Mouse (Mus musculus) bone marrow, adult 2 months (tissue): ENCODE results near the gene Adgrg5. TPM values are rescaled to one million over a fixed set of nuclear protein-coding genes. Genes with fewer than 3 reads are reported as not detected.

Experiments used
- H3K27ac ChIP-seq: fragments of 200-500 bp; 2 replicates; pipeline ENCODE4 v1.5.1; 2012; ENCODE audit warnings: low read depth, mild to moderate bottlenecking, control low read depth, inconsistent platforms, low read length; ENCODE audit not compliant: control insufficient read depth, poor library complexity, insufficient read depth
- H3K4me1 ChIP-seq: fragments of 200-500 bp; 2 replicates; pipeline ENCODE4 v1.6.1; 2011; ENCODE audit warnings: low read length; ENCODE audit not compliant: control insufficient read depth, insufficient read depth
- H3K4me3 ChIP-seq: fragments of 200-500 bp; replicated peaks from 2 replicates; pipeline ENCODE3; 2011; ENCODE audit warnings: mild to moderate bottlenecking, low read depth, low read length, control low read depth; ENCODE audit not compliant: control insufficient read depth
- CTCF ChIP-seq: fragments of 200-500 bp; IDR thresholded peaks from 2 replicates; pipeline ENCODE4 v1.5.1; 2011; ENCODE audit warnings: low read length, control low read depth; ENCODE audit not compliant: control insufficient read depth, insufficient read depth
- POLR2A ChIP-seq: fragments of 200-500 bp; IDR thresholded peaks from 2 replicates; pipeline ENCODE4 v1.6.1; 2011; ENCODE audit warnings: low read depth, mild to moderate bottlenecking, control low read depth, low read length, borderline replicate concordance; ENCODE audit not compliant: control insufficient read depth
- WGBS: fragments of 180-500 bp; shearing (Covaris S2); methylation state at CpG from one replicate; pipeline ENCODE4 v1.1.7; 2018; 5-methylcytosine and 5-hydroxymethylcytosine counted together
- polyA plus RNA-seq: library from polyadenylated mRNA; stranded (reverse); fragments of >200 nt; gene quantifications from 2 replicates; pipeline ENCODE4 v1.2.4, GENCODE M21; 2011; ENCODE audit warnings: low replicate concordance; ENCODE audit not compliant: missing spikeins, insufficient read depth, insufficient read length

Gene Adgrg5
- polyA plus RNA-seq, 1 experiment: 2.5 TPM

DNA sequence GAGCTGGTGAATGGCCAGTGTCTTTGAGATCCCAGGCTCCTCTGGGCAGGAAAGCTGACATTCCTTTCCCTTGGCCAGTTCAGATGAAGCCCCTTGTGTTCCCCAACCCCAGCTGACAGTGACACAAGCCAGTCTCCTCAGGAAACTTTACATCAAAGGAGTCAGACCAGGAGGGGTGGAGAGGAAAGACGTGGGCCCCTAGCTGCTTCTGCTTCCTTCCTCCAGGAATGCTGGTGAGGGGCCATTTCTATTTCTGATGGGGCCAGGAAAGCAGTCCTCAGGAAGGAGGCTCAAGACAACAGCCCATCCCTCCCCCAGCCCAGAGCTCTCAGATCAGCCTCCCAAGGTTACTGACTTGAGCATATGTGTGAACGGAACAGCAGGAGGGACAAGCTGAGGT, 30.6 kb upstream of the Adgrg5 start:
- WGBS: 63% methylated on average over 2 of the region's 2 CpGs
- Histone ChIP-seq H3K4me3 (no peak overlapping the region), H3K4me1 (peaks cover under 1% of the 10 kb centered on the region; the same call in 1 of the 2 replicates), H3K27ac (no peak overlapping the region)
- no peak for TF ChIP-seq CTCF

DNA sequence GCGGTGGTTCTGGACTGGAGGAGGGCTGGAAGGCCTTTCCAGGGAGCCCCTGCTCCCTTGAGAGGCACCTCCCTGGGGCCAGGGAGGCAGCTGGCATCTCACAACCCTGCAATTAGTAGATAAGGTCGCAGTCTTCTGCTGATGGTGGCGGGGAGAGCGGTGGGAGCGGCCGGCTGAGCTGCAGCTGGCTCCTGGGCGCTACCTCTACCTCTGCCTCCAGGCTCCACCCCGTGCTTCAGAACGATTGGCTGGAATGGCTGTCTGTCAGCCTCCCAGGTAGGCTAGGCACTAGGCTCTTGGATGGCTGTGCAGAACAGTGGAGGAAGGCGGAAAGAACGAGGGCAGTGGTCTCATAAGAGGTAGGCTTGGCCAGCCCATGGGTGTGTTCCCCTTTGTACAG, 24.2 kb upstream of the Adgrg5 start:
- TF ChIP-seq POLR2A (peak; percentile 38; the same call in 1 of the 2 replicates), CTCF (no peak)
- peak overlapping the region; percentile 87 for H3K27ac ChIP-seq
- peaks cover 7% of the 10 kb centered on the region for H3K4me1 ChIP-seq
- no peak overlapping the region for H3K4me3 ChIP-seq
- WGBS: 51% methylated on average over 11 of the region's 11 CpGs

DNA sequence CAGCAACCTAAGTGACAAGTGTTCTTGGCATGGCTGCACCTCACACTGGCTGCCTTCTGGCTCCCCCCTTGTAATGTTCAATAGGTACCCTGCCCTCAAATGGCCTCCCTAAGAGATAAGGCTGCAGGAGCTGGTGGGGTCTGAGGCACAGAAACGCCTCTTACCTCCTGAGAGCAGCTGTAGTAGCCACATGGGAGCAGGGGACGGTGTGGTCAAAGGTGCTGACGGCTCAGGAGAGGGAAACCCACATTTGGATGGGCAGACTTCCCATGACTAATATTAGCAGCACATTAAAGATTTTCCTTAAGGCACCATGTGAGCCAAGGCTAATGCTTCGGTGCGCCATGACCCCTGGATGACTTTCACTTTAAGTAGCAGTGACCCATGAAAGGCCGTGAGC, 22.9 kb upstream of the Adgrg5 start:
- peaks cover 7% of the 10 kb centered on the region for H3K4me1 ChIP-seq
- no peak overlapping the region for H3K4me3 ChIP-seq
- TF ChIP-seq CTCF: no peak
- 69% methylated on average over 6 of the region's 6 CpGs for WGBS
- no peak overlapping the region for H3K27ac ChIP-seq

DNA sequence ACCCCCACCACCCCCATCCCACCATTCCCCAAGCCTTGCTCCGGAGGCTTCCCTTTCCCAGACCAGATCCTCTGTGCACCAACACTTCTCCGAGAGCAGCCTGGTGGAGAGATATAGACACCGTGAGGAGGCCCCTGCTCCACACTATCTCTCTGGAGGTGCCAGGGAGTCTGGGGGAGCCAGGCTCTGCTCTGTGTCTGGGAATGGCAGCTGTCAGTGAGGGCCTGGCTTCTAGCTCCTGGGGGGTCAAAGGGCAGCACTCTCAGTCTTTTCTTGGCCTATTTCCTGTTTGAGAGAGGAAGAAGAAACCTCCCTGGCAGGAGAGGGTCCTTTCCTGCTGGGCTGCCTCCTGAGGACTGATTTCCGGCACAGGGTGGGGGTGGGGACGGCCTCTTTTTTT, 22.5 kb upstream of the Adgrg5 start:
- H3K4me1 ChIP-seq: peaks cover 7% of the 10 kb centered on the region
- H3K27ac ChIP-seq: no peak overlapping the region; the same call in 1 of the 2 replicates
- 43% methylated on average over 5 of the region's 5 CpGs for WGBS

DNA sequence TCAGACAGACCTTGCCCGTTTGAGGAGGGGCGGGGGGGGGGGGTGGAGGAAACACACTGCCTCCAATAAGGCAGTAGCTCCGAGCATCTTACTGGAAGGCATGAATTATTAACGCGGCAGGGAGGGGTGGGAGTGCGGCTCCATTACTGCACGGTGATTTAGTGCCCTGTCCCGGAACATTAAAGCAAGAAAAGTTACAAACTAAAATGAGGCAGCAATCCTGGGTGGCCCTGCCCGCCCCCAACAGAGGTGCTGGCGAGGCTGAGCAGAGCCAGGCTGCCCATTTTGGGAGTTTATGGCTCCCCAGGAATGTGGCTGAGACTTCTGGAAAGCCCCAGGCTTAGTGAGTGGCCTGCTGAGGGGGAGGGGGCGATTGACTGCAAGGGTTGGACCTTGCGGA, 19.8 kb upstream of the Adgrg5 start:
- Histone ChIP-seq H3K27ac (no peak overlapping the region), H3K4me1 (peaks cover 3% of the 10 kb centered on the region), H3K4me3 (no peak overlapping the region)
- 80% methylated on average over 12 of the region's 12 CpGs for WGBS
- TF ChIP-seq CTCF (no peak), POLR2A (no peak)

More for the DNA sequence above, 22.5 kb upstream of the Adgrg5 start:
- TF ChIP-seq CTCF (no peak), POLR2A (no peak)
- no peak overlapping the region for H3K4me3 ChIP-seq

DNA sequence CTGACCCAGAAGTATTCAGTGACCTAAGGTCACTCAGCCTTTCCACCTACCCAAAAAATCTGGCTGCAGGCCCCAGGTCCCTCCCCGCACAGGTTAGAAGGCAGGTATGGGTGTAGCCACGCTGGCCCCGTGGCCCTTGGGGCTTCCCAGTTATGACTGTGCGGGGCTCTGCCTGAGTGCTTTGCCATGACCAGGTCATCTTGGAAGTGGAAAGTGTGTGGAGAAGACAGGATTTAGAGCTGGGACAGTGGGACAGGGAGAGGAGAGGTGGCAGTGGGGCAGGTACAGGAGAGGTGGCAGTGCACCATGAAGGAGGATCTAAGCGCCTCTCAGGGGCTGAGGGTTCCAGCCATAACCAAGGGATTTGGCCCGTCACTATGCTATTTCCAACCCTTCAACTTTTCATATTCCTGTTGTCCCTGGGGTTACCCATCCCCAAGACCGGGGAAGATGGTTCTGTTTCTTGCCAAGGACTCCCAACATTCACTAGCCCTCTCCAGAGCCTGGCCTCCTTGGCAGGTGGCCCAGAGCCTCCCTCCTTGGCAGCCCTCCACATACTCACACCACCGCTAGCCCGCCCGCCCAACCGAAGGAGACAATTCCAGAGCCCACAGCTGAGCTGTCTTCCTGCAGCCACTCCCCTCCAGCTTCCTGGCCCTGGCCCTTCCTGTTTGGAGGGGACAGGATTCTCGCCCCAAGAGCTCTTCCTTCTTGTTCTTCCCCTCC, 18.9 kb upstream of the Adgrg5 start:
- Histone ChIP-seq H3K27ac (no peak overlapping the region; the same call in 1 of the 2 replicates), H3K4me3 (no peak overlapping the region), H3K4me1 (peaks cover under 1% of the 10 kb centered on the region)
- 65% methylated on average over 12 of the region's 12 CpGs for WGBS
- TF ChIP-seq CTCF: no peak
- TF ChIP-seq POLR2A: no peak

DNA sequence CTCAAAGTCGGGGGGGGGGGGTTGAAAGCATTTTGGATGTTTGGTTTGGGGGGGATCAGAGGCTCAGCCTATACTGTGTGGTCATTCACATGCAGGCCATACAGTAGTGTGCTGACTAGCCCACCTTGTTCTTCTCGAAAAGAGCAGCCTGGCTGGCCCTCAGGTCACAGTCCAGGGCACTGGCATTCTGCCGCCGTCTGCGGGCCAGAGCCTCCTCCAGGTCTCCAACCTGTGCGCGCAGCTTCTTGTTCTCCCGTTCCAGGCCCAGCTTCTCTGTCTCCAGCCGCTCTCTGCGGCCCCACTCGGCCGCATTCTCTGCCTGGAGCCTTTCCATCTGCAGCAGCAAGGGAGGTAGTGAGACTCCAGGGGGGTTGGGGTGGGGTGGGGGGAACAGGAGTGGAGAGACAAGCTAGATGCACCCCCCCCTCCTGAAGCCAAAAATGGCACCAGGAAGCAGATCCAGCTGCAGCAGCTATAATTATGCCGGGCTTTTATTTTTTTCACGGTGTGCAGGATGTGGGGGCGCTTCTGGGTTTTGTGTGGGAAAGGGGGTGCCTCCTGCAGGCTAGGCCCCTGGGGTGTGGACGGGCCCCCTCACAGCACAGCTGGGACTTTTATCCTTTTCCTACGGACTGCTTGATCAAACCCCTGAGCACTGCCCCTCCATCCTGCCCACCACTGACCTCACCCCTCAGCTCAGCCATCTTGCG, 15.7 kb upstream of the Adgrg5 start:
- Histone ChIP-seq H3K4me1 (no peaks in the 10 kb centered on the region), H3K4me3 (no peak overlapping the region), H3K27ac (no peak overlapping the region)
- WGBS: 78% methylated on average over 18 of the region's 18 CpGs
- TF ChIP-seq POLR2A (no peak), CTCF (no peak)

DNA sequence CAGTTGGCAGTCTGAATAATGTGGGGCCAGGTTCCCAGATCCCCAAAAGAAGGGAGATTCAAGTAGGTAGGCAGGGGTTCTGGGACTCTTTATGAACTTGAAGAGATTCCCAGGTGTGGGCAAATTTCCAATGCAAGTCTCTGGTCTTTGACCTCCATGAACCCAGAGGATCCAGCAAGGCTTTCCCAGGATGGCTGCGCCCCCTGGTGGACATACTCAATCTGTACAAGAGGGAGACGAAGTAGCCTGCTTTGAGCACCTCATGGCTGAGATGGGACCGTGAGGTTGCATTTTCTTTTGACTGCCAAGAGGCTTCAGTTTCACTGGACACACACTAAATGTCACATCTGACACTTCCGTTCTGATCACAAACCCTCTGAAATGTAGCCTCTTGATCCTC, 14.6 kb upstream of the Adgrg5 start:
- no peak overlapping the region for H3K4me3 ChIP-seq
- WGBS: 8% methylated on average over 4 of the region's 4 CpGs
- H3K27ac ChIP-seq: no peak overlapping the region
- no peaks in the 10 kb centered on the region for H3K4me1 ChIP-seq
- TF ChIP-seq POLR2A (no peak), CTCF (peak; percentile 91)

DNA sequence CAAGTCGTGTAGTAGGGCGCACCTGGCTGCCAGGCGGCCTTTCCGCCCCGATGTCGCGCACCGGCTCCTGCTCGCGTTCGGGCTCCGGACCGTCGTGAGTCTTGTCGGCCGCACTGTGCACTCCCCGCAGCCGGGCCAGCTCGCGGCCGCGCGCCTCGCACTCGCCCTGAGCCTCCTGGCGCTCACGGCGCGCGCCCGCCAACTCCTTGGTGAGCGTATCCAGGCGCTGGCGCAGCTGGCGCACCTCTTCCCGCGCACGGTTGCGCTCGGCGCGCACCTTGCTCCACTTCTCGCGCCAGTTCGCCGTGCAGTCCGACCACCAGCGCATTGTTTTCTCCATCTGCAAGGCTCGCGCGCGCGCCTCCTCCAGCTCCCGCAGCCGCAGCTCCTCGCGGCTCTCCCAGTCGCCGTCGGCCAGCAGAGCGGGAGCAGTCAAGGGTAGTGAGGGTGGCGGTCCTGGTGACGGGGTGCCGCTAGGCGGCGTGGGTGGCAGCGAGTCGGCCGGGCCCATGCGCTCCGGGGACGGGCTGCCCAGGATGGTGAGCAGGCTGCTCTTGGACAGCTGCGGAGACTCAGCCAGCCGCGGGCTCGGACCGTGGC, 10.3 kb upstream of the Adgrg5 start:
- TF ChIP-seq POLR2A (no peak), CTCF (no peak)
- no peaks in the 10 kb centered on the region for H3K4me1 ChIP-seq
- H3K27ac ChIP-seq: no peak overlapping the region
- 79% methylated on average over 77 of the region's 77 CpGs for WGBS
- H3K4me3 ChIP-seq: no peak overlapping the region
